Mouse (Mus musculus): ENCODE results near the gene Ormdl2. TPM values are rescaled to one million over a fixed set of nuclear protein-coding genes. Genes with fewer than 3 reads are reported as not detected.

Ormdl2 gene
- polyA plus RNA-seq, 1 experiment from 2014 or later: 111 TPM

GRCm38 (mm10) chr10:128773685-128774084 lies 47.8 kb downstream of the Ormdl2 start:
- H3K27me3 ChIP-seq (ENCODE audit: control insufficient read depth, insufficient read depth, low read length): no peaks in the 10 kb centered on the region
- 26% methylated on average over 5 of the region's 5 CpGs for WGBS
- no peak overlapping the region for H3K9ac ChIP-seq (ENCODE audit: low read length)
- H3K4me3 ChIP-seq (ENCODE audit: low read depth, low read length): no peak overlapping the region
- H3K36me3 ChIP-seq (ENCODE audit: control insufficient read depth, insufficient read depth, low read length): no peaks in the 10 kb centered on the region
- no peaks in the 10 kb centered on the region for H3K4me1 ChIP-seq (replicated peaks; ENCODE audit: control insufficient read depth, insufficient read depth)
- no peak overlapping the region for H3K27ac ChIP-seq (replicated peaks)
- no peaks in the 10 kb centered on the region for H3K9me3 ChIP-seq (ENCODE audit: control insufficient read depth, low read length)
- TF ChIP-seq EP300 (optimal IDR thresholded peaks at IDR 0.05) (no peak), CTCF (IDR thresholded peaks at IDR 0.05; ENCODE audit: low read depth) (peak; percentile 66)
- no peak overlapping the region for H3K4me2 ChIP-seq (replicated peaks; ENCODE audit: low read depth)
- ATAC-seq (ENCODE audit: low FRiP score, low TSS enrichment) (no peak), DNase-seq (ENCODE audit: low spot score) (no peak)

GRCm38 (mm10) chr10:128772895-128773294 lies 48.5 kb downstream of the Ormdl2 start:
- no peak overlapping the region for H3K9ac ChIP-seq (ENCODE audit: low read length)

More at GRCm38 (mm10) chr10:128772895-128773294, 48.5 kb downstream of the Ormdl2 start:
- ATAC-seq (ENCODE audit: low FRiP score, low TSS enrichment) (no peak), DNase-seq (ENCODE audit: low spot score) (no peak)
- H3K27ac ChIP-seq (replicated peaks): no peak overlapping the region
- peak; percentile 62 for TF ChIP-seq CTCF (IDR thresholded peaks at IDR 0.05; ENCODE audit: low read depth)
- no peak for TF ChIP-seq EP300 (optimal IDR thresholded peaks at IDR 0.05)
- H3K4me2 ChIP-seq (replicated peaks; ENCODE audit: low read depth): no peak overlapping the region
- no peak overlapping the region for H3K4me3 ChIP-seq (ENCODE audit: low read depth, low read length)
- no peaks in the 10 kb centered on the region for H3K4me1 ChIP-seq (replicated peaks; ENCODE audit: control insufficient read depth, insufficient read depth)
- no peaks in the 10 kb centered on the region for H3K36me3 ChIP-seq (ENCODE audit: control insufficient read depth, insufficient read depth, low read length)
- 88% methylated on average over 2 of the region's 2 CpGs for WGBS
- H3K27me3 ChIP-seq (ENCODE audit: control insufficient read depth, insufficient read depth, low read length): no peaks in the 10 kb centered on the region
- no peaks in the 10 kb centered on the region for H3K9me3 ChIP-seq (ENCODE audit: control insufficient read depth, low read length)

Other genes starting within 250 kb of the Ormdl2 start
- 18.6 and 18.9 TPM in 2 replicates for gene Erbb3, start 232.0 kb downstream of the Ormdl2 start, polyA plus RNA-seq (2015; fragmentation: Nextera tagmentation; extraction: Ambion mirVana)
- 781 and 811 TPM in 2 replicates for gene Rps26, start 194.9 kb downstream of the Ormdl2 start, polyA plus RNA-seq (2015; fragmentation: Nextera tagmentation; extraction: Ambion mirVana)
- gene Ikzf4, start 175.7 kb downstream of the Ormdl2 start, polyA plus RNA-seq (2015; fragmentation: Nextera tagmentation; extraction: Ambion mirVana): 1.6 and 1.7 TPM in 2 replicates
- 20.3 and 21.4 TPM in 2 replicates for gene Suox, start 147.6 kb downstream of the Ormdl2 start, polyA plus RNA-seq (2015; fragmentation: Nextera tagmentation; extraction: Ambion mirVana)
- 54.0 and 59.4 TPM in 2 replicates for gene Rab5b, start 125.4 kb downstream of the Ormdl2 start, polyA plus RNA-seq (2015; fragmentation: Nextera tagmentation; extraction: Ambion mirVana)
- gene Pmel, start 117.5 kb downstream of the Ormdl2 start, polyA plus RNA-seq (2015; fragmentation: Nextera tagmentation; extraction: Ambion mirVana): 1.4 and 2.0 TPM in 2 replicates
- 33.1 and 33.4 TPM in 2 replicates for gene Cdk2, start 116.6 kb downstream of the Ormdl2 start, polyA plus RNA-seq (2015; fragmentation: Nextera tagmentation; extraction: Ambion mirVana)
- gene Dgka, start 76.8 kb downstream of the Ormdl2 start, polyA plus RNA-seq (2015; fragmentation: Nextera tagmentation; extraction: Ambion mirVana): 14.6 and 15.7 TPM in 2 replicates
- gene Pym1, start 73.8 kb downstream of the Ormdl2 start, polyA plus RNA-seq (2015; fragmentation: Nextera tagmentation; extraction: Ambion mirVana): 22.7 and 24.1 TPM in 2 replicates
- 2.0 and 2.1 TPM in 2 replicates for gene Mmp19, start 30.7 kb downstream of the Ormdl2 start, polyA plus RNA-seq (2015; fragmentation: Nextera tagmentation; extraction: Ambion mirVana)
- gene Dnajc14, start 17.6 kb downstream of the Ormdl2 start, polyA plus RNA-seq (2015; fragmentation: Nextera tagmentation; extraction: Ambion mirVana): 29.8 and 30.5 TPM in 2 replicates
- gene Tmem198b, start 17.3 kb downstream of the Ormdl2 start, polyA plus RNA-seq (2015; fragmentation: Nextera tagmentation; extraction: Ambion mirVana): 7.8 and 8.5 TPM in 2 replicates
- 99.4 and 104 TPM in 2 replicates for gene Sarnp, start 4.3 kb downstream of the Ormdl2 start, polyA plus RNA-seq (2015; fragmentation: Nextera tagmentation; extraction: Ambion mirVana)
- 1.5 and 1.6 TPM in 2 replicates for gene Gdf11, start 70.1 kb upstream of the Ormdl2 start, polyA plus RNA-seq (2015; fragmentation: Nextera tagmentation; extraction: Ambion mirVana)
- 760 and 773 TPM in 2 replicates for gene Cd63, start 79.3 kb upstream of the Ormdl2 start, polyA plus RNA-seq (2015; fragmentation: Nextera tagmentation; extraction: Ambion mirVana)
- 8.1 and 9.5 TPM in 2 replicates for gene Rdh5, start 101.2 kb upstream of the Ormdl2 start, polyA plus RNA-seq (2015; fragmentation: Nextera tagmentation; extraction: Ambion mirVana)
- 194 and 198 TPM in 2 replicates for gene Bloc1s1, start 102.4 kb upstream of the Ormdl2 start, polyA plus RNA-seq (2015; fragmentation: Nextera tagmentation; extraction: Ambion mirVana)
- 8.5 and 8.7 TPM in 2 replicates for gene Itga7, start 112.2 kb upstream of the Ormdl2 start, polyA plus RNA-seq (2015; fragmentation: Nextera tagmentation; extraction: Ambion mirVana)
- 67.6 and 68.0 TPM in 2 replicates for gene Mettl7b, start 139.3 kb upstream of the Ormdl2 start, polyA plus RNA-seq (2015; fragmentation: Nextera tagmentation; extraction: Ambion mirVana)
- not detected in 2 replicates for gene Olfr9, start 167.8 kb upstream of the Ormdl2 start, polyA plus RNA-seq (2015; fragmentation: Nextera tagmentation; extraction: Ambion mirVana)
- not detected in 2 replicates for gene Olfr763, start 189.1 kb upstream of the Ormdl2 start, polyA plus RNA-seq (2015; fragmentation: Nextera tagmentation; extraction: Ambion mirVana)
- gene Olfr764-ps1, start 218.3 kb upstream of the Ormdl2 start, polyA plus RNA-seq (2015; fragmentation: Nextera tagmentation; extraction: Ambion mirVana): not detected in 2 replicates
- gene Olfr765, start 228.4 kb upstream of the Ormdl2 start, polyA plus RNA-seq (2015; fragmentation: Nextera tagmentation; extraction: Ambion mirVana): not detected in 2 replicates
- not detected in 2 replicates for gene Olfr766-ps1, start 247.3 kb upstream of the Ormdl2 start, polyA plus RNA-seq (2015; fragmentation: Nextera tagmentation; extraction: Ambion mirVana)

All from stomach, postnatal 0 days (tissue).